Mouse (Mus musculus) kidney, embryonic 14.5 days (tissue): ENCODE data around the gene Prkn. TPM values are rescaled to one million over a fixed set of nuclear protein-coding genes. Genes with fewer than 3 reads are reported as not detected.

Experiments used
- ATAC-seq: fragments of 200-750 bp; cut with Nextera tagmentation; 2 replicates; pipeline ENCODE4 v1.8.0; 2017; ENCODE audit warnings: moderate number of reproducible peaks, mild to moderate bottlenecking, moderate TSS enrichment, moderate library complexity; ENCODE audit not compliant: low FRiP score, low TSS enrichment
- H3K27ac ChIP-seq: fragments of 300-500 bp; sonication (generic); 2 replicates; pipeline ENCODE4 v1.5.1; 2014; ENCODE audit warnings: low read depth, mild to moderate bottlenecking, low read length, moderate library complexity, mixed read lengths
- H3K27me3 ChIP-seq: fragments of 300-500 bp; sonication (generic); 2 replicates; pipeline ENCODE4 v1.6.1; 2014; ENCODE audit warnings: mild to moderate bottlenecking, low read length; ENCODE audit not compliant: control insufficient read depth, insufficient read depth
- H3K36me3 ChIP-seq: fragments of 300-500 bp; sonication (generic); 2 replicates; pipeline ENCODE4 v1.6.1; 2014; ENCODE audit warnings: low read length, mixed read lengths; ENCODE audit not compliant: control insufficient read depth, insufficient read depth
- H3K4me1 ChIP-seq: fragments of 300-500 bp; sonication (generic); 2 replicates; pipeline ENCODE4 v1.6.1; 2014; ENCODE audit warnings: low read length, mixed read lengths; ENCODE audit not compliant: control insufficient read depth, insufficient read depth
- H3K4me2 ChIP-seq: fragments of 300-500 bp; sonication (generic); replicated peaks from 2 replicates; pipeline ENCODE4 v1.6.1; 2014; ENCODE audit warnings: low read depth, mild to moderate bottlenecking, low read length
- H3K4me3 ChIP-seq: fragments of 300-500 bp; sonication (generic); 2 replicates; pipeline ENCODE4 v1.5.1; 2014; ENCODE audit warnings: mild to moderate bottlenecking, low read length
- H3K9ac ChIP-seq: fragments of 300-500 bp; sonication (generic); 2 replicates; pipeline ENCODE4 v1.6.1; 2014; ENCODE audit warnings: low read depth, mild to moderate bottlenecking, low read length, moderate library complexity
- H3K9me3 ChIP-seq: fragments of 300-500 bp; sonication (generic); 2 replicates; pipeline ENCODE4 v1.6.1; 2016; ENCODE audit warnings: low read length; ENCODE audit not compliant: control insufficient read depth
- WGBS: fragments of 180-500 bp; shearing (Covaris S2); extraction: QIAGEN DNeasy Blood & Tissue Kit; methylation state at CpG from one replicate; pipeline ENCODE4 v1.1.7; 2014; 5-methylcytosine and 5-hydroxymethylcytosine counted together
- polyA plus RNA-seq: library from polyadenylated mRNA; unstranded; fragments of >200 nt; fragmentation: Nextera tagmentation; extraction: Ambion mirVana; gene quantifications from 2 replicates; pipeline ENCODE4 v1.2.1, GENCODE M21; 2014

The Prkn gene
- polyA plus RNA-seq, 1 experiment from 2014 or later = 2.2 TPM

DNA sequence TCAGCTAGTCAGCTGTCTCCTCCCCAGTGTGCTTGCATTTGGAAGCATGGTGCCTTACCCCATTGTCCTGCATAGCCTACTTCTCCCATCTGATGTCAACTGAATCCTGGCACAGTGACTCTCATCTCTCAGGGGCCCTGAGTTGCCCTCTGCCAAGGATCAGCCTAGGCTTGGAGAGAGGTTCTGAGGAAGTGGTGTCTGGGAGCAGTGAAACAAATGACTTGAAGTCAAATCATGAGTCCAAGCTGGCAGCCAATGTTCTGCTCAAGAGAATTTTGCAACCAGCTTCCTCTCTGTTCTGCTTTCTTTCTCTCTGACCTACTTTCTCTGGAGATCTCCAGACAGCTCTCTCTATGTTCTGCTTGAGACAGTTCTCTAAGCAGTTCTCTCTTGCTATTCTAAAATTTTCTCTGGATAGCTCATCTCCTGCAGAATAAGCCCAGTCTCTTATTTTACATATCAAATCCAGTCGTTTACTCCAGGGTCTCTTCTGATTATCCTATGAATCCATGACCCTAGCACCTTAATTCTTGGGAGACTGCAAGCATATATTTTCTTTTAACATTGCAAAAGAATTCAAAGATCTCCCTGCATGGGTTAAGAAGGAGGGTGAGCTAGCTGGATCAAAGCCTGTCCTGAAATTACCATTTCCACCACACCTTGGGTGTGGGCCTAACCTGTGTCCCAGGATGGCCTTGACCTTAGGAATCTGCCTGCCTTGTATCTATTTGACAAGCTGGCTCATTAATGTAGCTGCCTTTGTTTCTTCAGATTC is 512.8 kb downstream of the Prkn start:
- Histone ChIP-seq H3K4me1 (no peaks in the 10 kb centered on the region), H3K9ac (no peak overlapping the region), H3K27ac (no peak overlapping the region), H3K27me3 (no peaks in the 10 kb centered on the region), H3K36me3 (no peaks in the 10 kb centered on the region), H3K4me2 (no peak overlapping the region), H3K9me3 (no peaks in the 10 kb centered on the region), H3K4me3 (no peak overlapping the region)
- ATAC-seq = no peak
- WGBS = 32% methylated on average over 1 of the region's 1 CpGs

DNA sequence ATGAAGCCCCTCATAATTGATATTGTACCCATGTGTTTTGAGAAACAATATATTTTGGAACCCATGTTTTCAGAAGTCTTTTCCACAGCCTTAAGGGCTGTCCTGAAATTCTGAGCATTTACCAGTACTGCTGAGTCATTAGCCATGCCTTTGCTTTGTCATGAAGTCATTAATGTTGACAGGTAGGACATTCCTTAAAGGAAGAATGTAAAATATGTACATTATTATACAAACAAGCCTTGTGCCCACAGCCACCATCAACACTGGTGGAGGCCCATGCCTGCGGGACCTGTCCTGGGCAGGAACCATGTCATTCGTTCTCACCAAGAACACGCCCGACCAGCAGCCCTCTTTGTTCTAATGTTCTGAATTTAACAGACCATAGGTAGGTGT is 513.4 kb downstream of the Prkn start:
- no peak for ATAC-seq
- 88% methylated on average over 4 of the region's 4 CpGs for WGBS

DNA sequence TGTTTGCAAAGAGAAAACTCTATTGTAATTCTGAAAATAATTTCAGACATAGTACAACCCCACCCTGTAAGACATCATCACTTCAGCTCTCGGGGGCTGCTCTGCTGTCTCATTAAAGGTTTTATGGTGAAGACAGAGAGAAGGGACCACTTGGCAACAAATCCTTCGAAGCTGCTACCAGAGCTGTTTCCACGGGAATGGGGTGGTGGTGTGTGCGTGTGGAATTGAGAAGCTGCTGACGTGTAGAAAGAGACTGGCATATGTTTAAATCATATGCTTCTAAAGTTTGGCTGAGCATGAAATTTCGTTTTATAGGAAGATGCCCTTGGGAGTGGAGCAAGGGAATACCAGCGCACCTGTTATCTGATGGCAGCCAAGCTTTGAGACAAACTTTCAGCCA is 514.2 kb downstream of the Prkn start:
- Histone ChIP-seq H3K4me2 (no peak overlapping the region), H3K27ac (no peak overlapping the region), H3K9ac (no peak overlapping the region), H3K9me3 (no peaks in the 10 kb centered on the region), H3K36me3 (no peaks in the 10 kb centered on the region), H3K4me1 (no peaks in the 10 kb centered on the region), H3K27me3 (no peaks in the 10 kb centered on the region), H3K4me3 (no peak overlapping the region)
- no peak for ATAC-seq
- WGBS = 73% methylated on average over 7 of the region's 7 CpGs

More for the DNA sequence above, 513.4 kb downstream of the Prkn start:
- H3K36me3 ChIP-seq = no peaks in the 10 kb centered on the region
- no peak overlapping the region for H3K4me2 ChIP-seq
- no peak overlapping the region for H3K4me3 ChIP-seq
- H3K27me3 ChIP-seq = no peaks in the 10 kb centered on the region
- no peaks in the 10 kb centered on the region for H3K9me3 ChIP-seq
- H3K27ac ChIP-seq = no peak overlapping the region
- H3K9ac ChIP-seq = no peak overlapping the region
- H3K4me1 ChIP-seq = no peaks in the 10 kb centered on the region

DNA sequence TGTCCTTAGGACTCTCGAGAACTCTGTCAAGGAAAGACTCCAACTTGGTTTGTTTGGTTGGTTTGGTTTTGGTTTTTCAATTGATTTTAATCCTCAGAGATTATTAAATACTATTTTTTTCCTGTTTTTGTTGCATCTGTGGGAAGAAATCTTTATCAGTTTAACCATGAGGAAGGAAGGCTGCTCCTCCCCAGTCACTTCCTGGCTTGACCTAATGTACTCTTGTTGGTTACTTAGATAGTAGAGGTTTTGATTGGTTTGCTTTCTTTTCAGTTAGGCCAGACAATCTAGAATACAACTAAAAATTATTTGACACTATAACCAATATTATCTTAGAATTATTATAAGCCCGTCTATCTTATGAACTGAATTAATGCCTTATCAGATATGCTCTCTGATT is 535.3 kb downstream of the Prkn start:
- 85% methylated on average over 2 of the region's 2 CpGs for WGBS
- no peak overlapping the region for H3K27ac ChIP-seq
- H3K9me3 ChIP-seq = no peaks in the 10 kb centered on the region
- H3K4me1 ChIP-seq = no peaks in the 10 kb centered on the region
- no peaks in the 10 kb centered on the region for H3K36me3 ChIP-seq
- H3K4me3 ChIP-seq = no peak overlapping the region
- no peak overlapping the region for H3K4me2 ChIP-seq
- H3K9ac ChIP-seq = no peak overlapping the region
- H3K27me3 ChIP-seq = no peaks in the 10 kb centered on the region
- no peak for ATAC-seq

DNA sequence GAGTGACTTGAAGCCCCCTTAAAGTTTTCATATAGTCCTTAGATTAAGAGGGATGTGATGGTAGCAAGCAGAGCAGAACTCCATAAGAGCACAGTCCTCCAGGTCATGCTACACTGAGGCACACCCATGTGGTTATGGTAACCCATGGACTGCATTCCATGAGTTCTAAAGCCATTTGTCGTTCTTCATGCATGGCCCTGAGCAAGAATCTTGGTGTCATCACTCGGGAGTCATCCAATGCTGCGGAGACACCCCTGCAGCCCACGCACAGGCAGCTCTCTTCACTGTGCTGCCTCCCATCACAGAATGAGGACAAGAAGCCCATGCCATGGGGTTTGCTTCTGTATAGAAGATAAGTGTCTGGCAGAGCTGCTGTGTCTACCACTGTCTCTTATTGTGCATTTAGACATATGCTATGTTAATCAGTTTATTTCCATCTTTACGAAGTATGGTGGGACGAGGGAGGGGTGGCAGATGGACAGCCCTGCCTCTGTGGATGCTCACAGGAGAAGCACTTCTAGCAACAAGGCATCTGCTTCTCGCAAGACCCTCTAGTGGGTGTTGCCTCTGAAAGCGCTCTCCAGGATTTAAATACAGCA is 543.3 kb downstream of the Prkn start:
- no peaks in the 10 kb centered on the region for H3K9me3 ChIP-seq
- no peaks in the 10 kb centered on the region for H3K36me3 ChIP-seq
- H3K27ac ChIP-seq = no peak overlapping the region
- no peak overlapping the region for H3K9ac ChIP-seq
- H3K4me3 ChIP-seq = no peak overlapping the region
- no peaks in the 10 kb centered on the region for H3K27me3 ChIP-seq
- no peaks in the 10 kb centered on the region for H3K4me1 ChIP-seq
- WGBS = 86% methylated on average over 8 of the region's 8 CpGs
- H3K4me2 ChIP-seq = no peak overlapping the region
- no peak for ATAC-seq

DNA sequence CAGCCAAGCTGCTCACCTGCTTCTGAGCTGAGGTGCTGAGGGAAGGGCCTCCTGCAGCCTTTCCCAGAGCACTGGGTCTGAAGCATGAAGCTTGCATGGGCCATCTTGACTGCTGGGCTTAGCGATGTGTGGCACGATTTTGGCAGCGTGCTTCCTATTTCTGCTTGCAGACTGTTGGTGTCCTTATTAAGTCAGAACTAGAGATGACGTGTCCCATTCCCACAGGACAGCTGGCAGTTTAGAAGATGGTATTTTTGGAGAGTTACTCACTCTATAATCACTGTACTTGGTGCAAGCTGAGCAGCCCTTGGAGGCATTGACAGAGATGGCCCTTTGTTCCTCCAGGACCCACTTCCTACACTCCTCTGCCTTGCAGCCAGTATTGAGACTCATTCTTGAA is 545.1 kb downstream of the Prkn start:
- Histone ChIP-seq H3K9ac (no peak overlapping the region), H3K4me2 (no peak overlapping the region), H3K4me1 (no peaks in the 10 kb centered on the region), H3K27ac (no peak overlapping the region), H3K9me3 (no peaks in the 10 kb centered on the region), H3K4me3 (no peak overlapping the region), H3K36me3 (no peaks in the 10 kb centered on the region), H3K27me3 (no peaks in the 10 kb centered on the region)
- 93% methylated on average over 4 of the region's 4 CpGs for WGBS
- ATAC-seq = no peak

DNA sequence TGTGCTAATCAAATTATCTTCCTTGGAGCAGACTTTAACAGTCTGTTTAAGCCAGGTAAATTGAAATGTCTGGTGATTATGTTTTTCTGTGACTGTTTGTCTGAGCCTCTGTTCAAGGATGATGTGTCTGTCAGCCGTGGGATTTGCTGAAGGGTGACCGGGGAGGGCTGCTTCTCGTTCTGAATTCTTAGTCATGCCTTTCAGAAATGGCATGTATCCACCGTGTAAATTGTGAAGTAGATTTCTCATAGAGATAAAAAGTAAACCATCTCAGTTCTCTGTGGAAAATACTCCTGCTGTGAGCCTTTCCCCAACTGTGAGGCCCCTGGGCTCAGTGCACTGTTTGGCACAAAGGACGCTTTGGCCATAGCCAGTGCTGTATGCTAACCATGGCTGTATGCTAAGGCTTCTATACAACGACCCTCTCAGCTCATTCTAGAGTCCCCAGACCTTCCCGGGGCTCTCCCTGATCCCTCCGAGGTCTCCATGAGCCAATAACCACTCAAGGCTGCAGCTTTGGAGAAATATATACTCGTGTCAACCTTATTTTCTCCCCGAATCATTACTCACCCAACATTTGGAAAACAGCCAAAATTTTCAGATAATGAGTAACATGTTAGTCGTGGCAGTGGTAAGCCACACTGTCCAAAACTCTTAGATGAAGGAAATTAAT is 552.6 kb downstream of the Prkn start:
- ATAC-seq = no peak
- Histone ChIP-seq H3K36me3 (no peaks in the 10 kb centered on the region), H3K4me2 (no peak overlapping the region), H3K9me3 (no peaks in the 10 kb centered on the region), H3K4me1 (no peaks in the 10 kb centered on the region), H3K27ac (no peak overlapping the region), H3K9ac (no peak overlapping the region), H3K27me3 (no peaks in the 10 kb centered on the region), H3K4me3 (no peak overlapping the region)
- WGBS = 55% methylated on average over 11 of the region's 11 CpGs

DNA sequence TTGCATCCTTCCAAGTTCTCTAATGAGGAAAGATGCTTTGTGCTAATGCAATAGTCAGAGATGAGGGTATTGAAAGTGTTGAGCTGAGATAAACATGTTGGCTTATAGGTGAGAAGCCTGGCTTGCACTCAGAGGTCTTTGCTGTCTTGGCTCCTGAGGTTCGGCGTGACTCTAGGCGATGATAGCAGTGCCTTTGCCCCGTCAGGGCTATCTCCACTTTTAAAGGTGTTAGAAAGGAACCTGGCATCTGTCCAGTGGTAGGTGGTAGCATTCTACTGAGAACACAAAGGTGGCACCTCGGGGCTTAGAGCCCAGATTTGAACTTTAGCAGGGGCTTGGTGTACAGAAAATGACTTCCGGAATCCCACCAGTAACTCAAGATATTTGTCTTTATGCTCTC is 554.4 kb downstream of the Prkn start:
- 92% methylated on average over 6 of the region's 6 CpGs for WGBS

DNA sequence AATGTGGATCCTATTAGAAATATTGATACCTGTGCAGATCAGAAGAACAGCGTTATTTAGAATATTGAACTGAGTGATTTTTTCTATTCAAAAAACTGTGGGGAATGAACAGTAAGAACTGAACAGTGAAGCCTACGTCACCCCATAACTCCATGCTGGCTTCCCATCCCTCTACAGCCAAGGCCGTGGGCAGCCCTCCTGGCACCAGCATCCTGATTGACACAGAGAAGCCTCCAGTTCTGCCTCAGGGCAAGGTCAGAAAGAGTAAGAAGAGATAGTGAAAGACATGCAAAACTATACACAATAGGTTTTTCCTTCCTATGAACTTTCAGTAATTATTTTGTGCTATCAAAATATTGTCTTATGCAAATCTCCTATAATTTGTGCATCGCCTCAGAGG is 557.5 kb downstream of the Prkn start:
- Histone ChIP-seq H3K4me1 (no peaks in the 10 kb centered on the region), H3K9me3 (no peaks in the 10 kb centered on the region), H3K27me3 (no peaks in the 10 kb centered on the region), H3K4me2 (no peak overlapping the region), H3K27ac (no peak overlapping the region), H3K36me3 (no peaks in the 10 kb centered on the region), H3K4me3 (no peak overlapping the region), H3K9ac (no peak overlapping the region)
- WGBS = 90% methylated on average over 4 of the region's 4 CpGs
- no peak for ATAC-seq

More for the DNA sequence above, 554.4 kb downstream of the Prkn start:
- Histone ChIP-seq H3K36me3 (no peaks in the 10 kb centered on the region), H3K9ac (no peak overlapping the region), H3K27me3 (no peaks in the 10 kb centered on the region), H3K4me1 (no peaks in the 10 kb centered on the region), H3K4me2 (no peak overlapping the region), H3K9me3 (no peaks in the 10 kb centered on the region), H3K27ac (no peak overlapping the region), H3K4me3 (no peak overlapping the region)
- no peak for ATAC-seq
